Mouse (Mus musculus): ENCODE results near the gene Agfg1.
"Not testable (repeated sequence)": the region's sequence is repeated elsewhere in the genome, so short reads cannot be mapped to it uniquely, and the experiment has no call there.

DNA sequence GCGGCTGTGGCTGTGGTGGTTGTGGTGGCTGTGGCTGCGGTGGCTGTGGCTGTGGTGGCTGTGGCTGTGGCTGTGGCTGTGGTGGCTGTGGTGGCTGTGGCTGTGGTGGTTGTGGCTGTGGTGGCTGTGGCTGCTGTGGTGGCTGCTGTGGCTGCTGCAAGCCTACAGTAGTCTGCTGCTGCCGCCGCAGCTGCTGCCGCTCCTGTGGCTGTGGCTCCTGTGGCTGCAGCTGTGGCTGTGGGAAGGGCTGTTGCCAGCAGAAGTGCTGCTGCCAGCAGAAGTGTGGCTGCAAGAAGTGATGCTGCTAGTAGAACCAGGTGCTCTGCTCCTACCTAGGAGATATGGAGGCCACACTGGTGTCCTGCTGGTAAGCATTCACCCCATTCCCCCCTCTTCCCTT, 74.2 kb downstream of the Agfg1 start:
- not testable (repeated sequence) for TF ChIP-seq RCOR1 (IDR thresholded peaks at IDR 0.05; ENCODE audit: low read depth, low read length); MAFK (IDR thresholded peaks at IDR 0.05; ENCODE audit: borderline replicate concordance, low read depth, low read length); POLR2A (IDR thresholded peaks at IDR 0.05; ENCODE audit: control insufficient read depth in 1 of 2, insufficient read depth in 1 of 2, low read depth in 1 of 2, low read length in 2 of 2, poor library complexity in 1 of 2); CTCF (IDR thresholded peaks at IDR 0.05 in 2 of 3, conservative IDR thresholded peaks at IDR 0.05 in 1 of 3; ENCODE audit: control insufficient read depth in 1 of 3, insufficient read depth in 1 of 3, low read depth in 2 of 3, low read length in 3 of 3, poor library complexity in 1 of 3, severe bottlenecking in 1 of 3)
